Mouse (Mus musculus): Measurements from ENCODE around the gene Nlk. TPM values are rescaled to one million over a fixed set of nuclear protein-coding genes. Genes with fewer than 3 reads are reported as not detected.

Gene Nlk
- total and polyA plus RNA-seq, 2 experiments from 2014 or later: 13.0 to 19.3 TPM

DNA sequence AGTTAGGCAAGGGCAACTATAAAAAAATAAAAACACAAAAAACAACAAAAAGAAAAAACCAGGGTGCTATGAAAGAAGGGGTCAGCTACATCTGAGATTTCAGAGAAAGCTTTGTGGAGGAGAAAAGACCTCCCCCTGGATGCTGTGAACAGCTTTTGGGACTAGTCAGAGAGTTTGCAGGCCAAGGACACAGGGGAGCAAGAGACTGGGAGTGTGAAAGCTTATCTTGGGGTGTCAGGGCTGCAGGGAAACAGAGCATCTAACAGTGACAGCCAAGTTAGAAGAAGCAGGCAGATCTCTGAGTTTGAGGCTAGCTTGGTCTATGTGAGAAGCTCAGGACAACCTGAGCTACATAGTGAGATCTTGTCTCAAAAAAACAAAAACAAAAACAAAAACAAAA, 42.2 kb upstream of the Nlk start:
- no peaks in the 10 kb centered on the region for H3K4me1 ChIP-seq (ENCODE audit: control insufficient read depth, insufficient read depth)
- no peak overlapping the region for H3K4me2 ChIP-seq (ENCODE audit: low read depth, low read length)
- H3K27ac ChIP-seq (ENCODE audit: low read depth): no peak overlapping the region
- no peak overlapping the region for H3K4me3 ChIP-seq (ENCODE audit: low read depth, low read length)
- no peak for ATAC-seq (ENCODE audit: insufficient read depth, low read depth)
- H3K27me3 ChIP-seq (ENCODE audit: control insufficient read depth, insufficient read depth, low read length): no peaks in the 10 kb centered on the region
- H3K9me3 ChIP-seq (replicated peaks; ENCODE audit: control insufficient read depth, low read length): no peaks in the 10 kb centered on the region
- no peak overlapping the region for H3K9ac ChIP-seq (replicated peaks; ENCODE audit: low read depth, low read length)
- no peaks in the 10 kb centered on the region for H3K36me3 ChIP-seq (replicated peaks; ENCODE audit: control insufficient read depth, insufficient read depth, low read length)
- TF ChIP-seq EP300 (IDR thresholded peaks at IDR 0.05; ENCODE audit: low read depth) (no peak), CTCF (IDR thresholded peaks at IDR 0.05; ENCODE audit: low read depth) (no peak)
- no peak for DNase-seq (ENCODE audit: low spot score)

DNA sequence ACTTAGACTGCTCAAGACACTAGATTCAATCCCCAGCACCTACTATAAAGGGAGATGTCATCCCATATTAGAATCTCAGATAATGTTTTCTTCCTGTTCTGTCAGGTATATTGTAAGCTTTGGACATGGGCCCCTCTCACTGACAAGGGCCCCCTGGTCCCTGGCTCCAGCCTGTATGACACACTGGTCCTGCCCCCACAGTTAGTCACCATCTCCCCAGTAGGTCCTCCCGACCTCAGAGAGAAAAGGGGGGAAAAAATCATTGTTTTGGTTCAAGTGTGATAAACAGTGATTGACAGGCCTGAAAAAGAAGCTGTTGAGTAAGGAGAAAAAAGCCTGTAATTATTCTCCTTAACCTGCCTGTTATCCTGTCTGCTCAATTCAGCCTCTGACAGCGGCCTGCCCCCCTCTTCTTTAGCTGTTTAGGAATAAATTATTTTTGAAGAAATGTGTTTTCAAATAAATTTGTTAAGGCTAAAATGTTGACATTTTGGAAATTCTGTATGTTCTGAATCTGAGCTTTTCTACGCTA, 39.8 kb upstream of the Nlk start:
- H3K4me2 ChIP-seq (ENCODE audit: low read depth, low read length): no peak overlapping the region
- no peak overlapping the region for H3K9ac ChIP-seq (replicated peaks; ENCODE audit: low read depth, low read length)
- no peak for TF ChIP-seq CTCF (IDR thresholded peaks at IDR 0.05; ENCODE audit: low read depth)
- no peak for TF ChIP-seq EP300 (IDR thresholded peaks at IDR 0.05; ENCODE audit: low read depth)
- no peak for ATAC-seq (ENCODE audit: insufficient read depth, low read depth)
- WGBS: 63% methylated on average over 3 of the region's 3 CpGs
- H3K27ac ChIP-seq (ENCODE audit: low read depth): no peak overlapping the region
- H3K4me3 ChIP-seq (ENCODE audit: low read depth, low read length): no peak overlapping the region
- no peaks in the 10 kb centered on the region for H3K36me3 ChIP-seq (replicated peaks; ENCODE audit: control insufficient read depth, insufficient read depth, low read length)
- no peaks in the 10 kb centered on the region for H3K9me3 ChIP-seq (replicated peaks; ENCODE audit: control insufficient read depth, low read length)
- no peaks in the 10 kb centered on the region for H3K4me1 ChIP-seq (ENCODE audit: control insufficient read depth, insufficient read depth)
- H3K27me3 ChIP-seq (ENCODE audit: control insufficient read depth, insufficient read depth, low read length): no peaks in the 10 kb centered on the region
- no peak for DNase-seq (ENCODE audit: low spot score)

DNA sequence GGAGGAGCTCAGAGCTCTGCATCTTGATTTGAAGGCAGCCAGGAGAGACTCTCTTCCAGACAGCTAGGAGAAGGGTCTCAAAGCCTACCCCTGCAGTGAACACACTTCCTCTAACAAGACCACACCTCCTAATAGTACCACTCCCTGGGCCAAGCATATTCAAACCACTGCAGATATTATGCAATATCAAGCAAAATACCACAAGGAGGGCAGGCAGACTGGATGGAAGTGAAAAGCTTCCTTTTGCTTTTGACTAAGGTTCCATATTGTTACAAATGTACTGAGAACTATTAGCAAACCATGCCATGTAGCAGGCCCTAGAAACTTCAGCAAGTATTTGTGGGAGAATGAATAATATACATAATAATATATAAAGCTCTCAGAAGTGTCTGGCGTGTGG, 38.0 kb upstream of the Nlk start:
- Histone ChIP-seq H3K4me3 (ENCODE audit: low read depth, low read length) (no peak overlapping the region), H3K27ac (ENCODE audit: low read depth) (no peak overlapping the region), H3K36me3 (replicated peaks; ENCODE audit: control insufficient read depth, insufficient read depth, low read length) (no peaks in the 10 kb centered on the region), H3K4me1 (ENCODE audit: control insufficient read depth, insufficient read depth) (no peaks in the 10 kb centered on the region), H3K9me3 (replicated peaks; ENCODE audit: control insufficient read depth, low read length) (no peaks in the 10 kb centered on the region), H3K9ac (replicated peaks; ENCODE audit: low read depth, low read length) (no peak overlapping the region), H3K27me3 (ENCODE audit: control insufficient read depth, insufficient read depth, low read length) (no peaks in the 10 kb centered on the region), H3K4me2 (ENCODE audit: low read depth, low read length) (no peak overlapping the region)
- DNase-seq (ENCODE audit: low spot score): no peak
- ATAC-seq (ENCODE audit: insufficient read depth, low read depth): no peak
- WGBS: 82% methylated on average over 1 of the region's 1 CpGs
- TF ChIP-seq CTCF (IDR thresholded peaks at IDR 0.05; ENCODE audit: low read depth): no peak
- TF ChIP-seq EP300 (IDR thresholded peaks at IDR 0.05; ENCODE audit: low read depth): no peak

DNA sequence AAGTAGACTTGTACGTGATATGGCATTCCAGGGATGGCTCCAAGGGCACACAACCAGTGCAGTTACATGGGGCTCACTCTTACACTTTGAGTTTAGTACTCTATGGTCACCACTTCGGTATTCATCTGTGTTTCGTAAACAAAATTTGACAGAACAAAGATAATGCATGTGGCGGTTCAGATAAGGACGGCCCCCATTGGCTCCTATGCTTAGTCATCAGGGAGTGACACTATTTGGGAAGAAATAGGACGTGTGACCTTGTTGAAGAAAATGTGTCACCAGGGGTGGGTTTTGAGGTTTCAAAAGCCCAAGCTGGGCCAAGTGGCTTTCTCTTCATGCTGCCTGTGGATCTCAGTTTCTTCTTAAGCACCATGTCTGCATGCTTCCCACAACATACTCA, 35.4 kb upstream of the Nlk start:
- TF ChIP-seq CTCF (IDR thresholded peaks at IDR 0.05; ENCODE audit: low read depth): no peak
- no peaks in the 10 kb centered on the region for H3K9me3 ChIP-seq (replicated peaks; ENCODE audit: control insufficient read depth, low read length)
- ATAC-seq (ENCODE audit: insufficient read depth, low read depth): no peak
- H3K36me3 ChIP-seq (replicated peaks; ENCODE audit: control insufficient read depth, insufficient read depth, low read length): no peaks in the 10 kb centered on the region
- H3K4me1 ChIP-seq (ENCODE audit: control insufficient read depth, insufficient read depth): no peaks in the 10 kb centered on the region
- no peaks in the 10 kb centered on the region for H3K27me3 ChIP-seq (ENCODE audit: control insufficient read depth, insufficient read depth, low read length)
- DNase-seq (ENCODE audit: low spot score): no peak
- no peak overlapping the region for H3K4me2 ChIP-seq (ENCODE audit: low read depth, low read length)
- H3K27ac ChIP-seq (ENCODE audit: low read depth): no peak overlapping the region
- H3K4me3 ChIP-seq (ENCODE audit: low read depth, low read length): no peak overlapping the region
- H3K9ac ChIP-seq (replicated peaks; ENCODE audit: low read depth, low read length): no peak overlapping the region
- 66% methylated on average over 6 of the region's 6 CpGs for WGBS

DNA sequence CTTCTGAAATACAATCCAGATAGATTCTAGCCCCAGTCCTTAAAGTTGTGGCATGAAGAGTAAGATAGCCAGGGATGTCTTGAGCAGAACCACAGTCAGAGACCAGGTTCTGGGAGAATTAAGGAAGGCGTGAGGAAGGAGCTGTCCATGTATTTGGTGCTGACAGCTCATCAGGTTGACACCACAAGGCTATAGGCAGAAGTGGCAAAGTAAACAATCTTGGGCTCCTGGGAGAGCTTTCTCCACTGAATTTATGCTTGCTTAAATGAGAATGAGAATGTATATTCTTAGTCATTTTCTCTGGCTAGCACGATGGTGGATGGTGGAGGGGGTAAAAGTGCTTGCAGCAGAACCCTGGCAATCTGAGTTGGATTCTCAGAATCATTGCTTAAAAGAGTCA, 33.7 kb upstream of the Nlk start:
- TF ChIP-seq EP300 (IDR thresholded peaks at IDR 0.05; ENCODE audit: low read depth) (no peak), CTCF (IDR thresholded peaks at IDR 0.05; ENCODE audit: low read depth) (no peak)
- Histone ChIP-seq H3K27me3 (ENCODE audit: control insufficient read depth, insufficient read depth, low read length) (no peaks in the 10 kb centered on the region), H3K27ac (ENCODE audit: low read depth) (no peak overlapping the region), H3K36me3 (replicated peaks; ENCODE audit: control insufficient read depth, insufficient read depth, low read length) (no peaks in the 10 kb centered on the region), H3K4me3 (ENCODE audit: low read depth, low read length) (no peak overlapping the region), H3K9me3 (replicated peaks; ENCODE audit: control insufficient read depth, low read length) (no peaks in the 10 kb centered on the region), H3K9ac (replicated peaks; ENCODE audit: low read depth, low read length) (no peak overlapping the region), H3K4me1 (ENCODE audit: control insufficient read depth, insufficient read depth) (no peaks in the 10 kb centered on the region), H3K4me2 (ENCODE audit: low read depth, low read length) (no peak overlapping the region)
- 6% methylated on average over 2 of the region's 2 CpGs for WGBS
- no peak for DNase-seq (ENCODE audit: low spot score)
- no peak for ATAC-seq (ENCODE audit: insufficient read depth, low read depth)

DNA sequence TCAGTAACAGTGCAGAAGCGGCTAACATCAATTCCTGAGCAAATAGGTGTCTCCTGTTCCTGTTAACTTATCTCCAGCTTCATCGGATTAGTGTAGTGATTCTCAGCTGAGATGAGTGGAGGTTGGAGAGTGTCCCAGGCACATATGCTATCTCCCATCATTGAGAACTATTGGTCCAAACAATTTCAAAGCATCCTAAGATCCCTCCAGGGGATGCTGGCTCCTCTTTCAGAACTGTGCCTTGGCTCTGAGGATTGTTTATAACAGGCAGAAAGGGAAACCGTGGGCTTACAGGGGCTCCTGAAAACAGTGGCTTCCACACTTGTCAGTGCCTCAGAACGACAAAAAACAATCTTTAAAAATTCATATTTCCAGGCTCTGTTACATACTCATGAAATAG, 30.9 kb upstream of the Nlk start:
- no peak for ATAC-seq (ENCODE audit: insufficient read depth, low read depth)
- H3K9me3 ChIP-seq (replicated peaks; ENCODE audit: control insufficient read depth, low read length): no peaks in the 10 kb centered on the region
- 53% methylated on average over 4 of the region's 4 CpGs for WGBS
- H3K4me1 ChIP-seq (ENCODE audit: control insufficient read depth, insufficient read depth): no peaks in the 10 kb centered on the region
- no peak overlapping the region for H3K27ac ChIP-seq (ENCODE audit: low read depth)
- H3K9ac ChIP-seq (replicated peaks; ENCODE audit: low read depth, low read length): no peak overlapping the region
- no peaks in the 10 kb centered on the region for H3K36me3 ChIP-seq (replicated peaks; ENCODE audit: control insufficient read depth, insufficient read depth, low read length)
- H3K27me3 ChIP-seq (ENCODE audit: control insufficient read depth, insufficient read depth, low read length): no peaks in the 10 kb centered on the region
- no peak overlapping the region for H3K4me2 ChIP-seq (ENCODE audit: low read depth, low read length)
- DNase-seq (ENCODE audit: low spot score): no peak
- TF ChIP-seq EP300 (IDR thresholded peaks at IDR 0.05; ENCODE audit: low read depth) (no peak), CTCF (IDR thresholded peaks at IDR 0.05; ENCODE audit: low read depth) (no peak)
- no peak overlapping the region for H3K4me3 ChIP-seq (ENCODE audit: low read depth, low read length)

Measured in heart, postnatal 0 days (tissue).